Mouse (Mus musculus): ENCODE results near the gene Rap1gap. TPM values are rescaled to one million over a fixed set of nuclear protein-coding genes. Genes with fewer than 3 reads are reported as not detected.

The Rap1gap gene
- polyA plus RNA-seq, 1 experiment from 2014 or later, result 119 TPM

GRCm38 (mm10) chr4:137749680-137750079 is 85.2 kb downstream of the Rap1gap start:
- no peaks in the 10 kb centered on the region for H3K27me3 ChIP-seq (replicated peaks; ENCODE audit: control insufficient read depth, insufficient read depth, low read length)
- H3K9me3 ChIP-seq (ENCODE audit: control insufficient read depth, low read length), result no peaks in the 10 kb centered on the region
- no peaks in the 10 kb centered on the region for H3K36me3 ChIP-seq (ENCODE audit: control insufficient read depth, insufficient read depth, low read length)
- no peak for ATAC-seq
- no peak overlapping the region for H3K4me3 ChIP-seq (ENCODE audit: low read length)
- WGBS, result 76% methylated on average over 9 of the region's 9 CpGs
- no peaks in the 10 kb centered on the region for H3K4me1 ChIP-seq (ENCODE audit: control insufficient read depth, insufficient read depth, low read depth, low read length)
- H3K9ac ChIP-seq (ENCODE audit: low read depth, low read length), result no peak overlapping the region
- H3K27ac ChIP-seq (ENCODE audit: low read depth, low read length), result no peak overlapping the region
- no peak overlapping the region for H3K4me2 ChIP-seq (ENCODE audit: low read length)

- no peaks in the 10 kb centered on the region for H3K36me3 ChIP-seq (ENCODE audit: control insufficient read depth, insufficient read depth, low read length)
- no peaks in the 10 kb centered on the region for H3K27me3 ChIP-seq (replicated peaks; ENCODE audit: control insufficient read depth, insufficient read depth, low read length)
- no peak for ATAC-seq
- 77% methylated on average over 9 of the region's 9 CpGs for WGBS
- H3K4me1 ChIP-seq (ENCODE audit: control insufficient read depth, insufficient read depth, low read depth, low read length), result no peaks in the 10 kb centered on the region
- H3K9me3 ChIP-seq (ENCODE audit: control insufficient read depth, low read length), result no peaks in the 10 kb centered on the region
- no peak overlapping the region for H3K4me2 ChIP-seq (ENCODE audit: low read length)
- no peak overlapping the region for H3K4me3 ChIP-seq (ENCODE audit: low read length)
- H3K9ac ChIP-seq (ENCODE audit: low read depth, low read length), result no peak overlapping the region
- H3K27ac ChIP-seq (ENCODE audit: low read depth, low read length), result no peak overlapping the region
Measured at GRCm38 (mm10) chr4:137750121-137750520, 85.6 kb downstream of the Rap1gap start.

- Histone ChIP-seq H3K27ac (ENCODE audit: low read depth, low read length) (no peak overlapping the region), H3K4me3 (ENCODE audit: low read length) (no peak overlapping the region), H3K36me3 (ENCODE audit: control insufficient read depth, insufficient read depth, low read length) (no peaks in the 10 kb centered on the region), H3K27me3 (replicated peaks; ENCODE audit: control insufficient read depth, insufficient read depth, low read length) (no peaks in the 10 kb centered on the region), H3K4me2 (ENCODE audit: low read length) (no peak overlapping the region), H3K4me1 (ENCODE audit: control insufficient read depth, insufficient read depth, low read depth, low read length) (no peaks in the 10 kb centered on the region), H3K9ac (ENCODE audit: low read depth, low read length) (no peak overlapping the region), H3K9me3 (ENCODE audit: control insufficient read depth, low read length) (no peaks in the 10 kb centered on the region)
- WGBS, result 79% methylated on average over 8 of the region's 8 CpGs
- ATAC-seq, result no peak
Measured at GRCm38 (mm10) chr4:137751310-137751709, 86.8 kb downstream of the Rap1gap start.

- no peaks in the 10 kb centered on the region for H3K27me3 ChIP-seq (replicated peaks; ENCODE audit: control insufficient read depth, insufficient read depth, low read length)
- no peaks in the 10 kb centered on the region for H3K36me3 ChIP-seq (ENCODE audit: control insufficient read depth, insufficient read depth, low read length)
- no peaks in the 10 kb centered on the region for H3K9me3 ChIP-seq (ENCODE audit: control insufficient read depth, low read length)
- no peak overlapping the region for H3K27ac ChIP-seq (ENCODE audit: low read depth, low read length)
- no peak overlapping the region for H3K4me3 ChIP-seq (ENCODE audit: low read length)
- ATAC-seq, result no peak
- no peak overlapping the region for H3K9ac ChIP-seq (ENCODE audit: low read depth, low read length)
- WGBS, result 69% methylated on average over 9 of the region's 9 CpGs
- H3K4me2 ChIP-seq (ENCODE audit: low read length), result no peak overlapping the region
- H3K4me1 ChIP-seq (ENCODE audit: control insufficient read depth, insufficient read depth, low read depth, low read length), result no peaks in the 10 kb centered on the region
Measured at GRCm38 (mm10) chr4:137751717-137752116, 87.2 kb downstream of the Rap1gap start.

GRCm38 (mm10) chr4:137752471-137752870 is 87.9 kb downstream of the Rap1gap start:
- WGBS, result 84% methylated on average over 15 of the region's 15 CpGs
- H3K4me1 ChIP-seq (ENCODE audit: control insufficient read depth, insufficient read depth, low read depth, low read length), result no peaks in the 10 kb centered on the region
- H3K4me2 ChIP-seq (ENCODE audit: low read length), result no peak overlapping the region
- no peak for ATAC-seq
- H3K9ac ChIP-seq (ENCODE audit: low read depth, low read length), result no peak overlapping the region
- no peaks in the 10 kb centered on the region for H3K36me3 ChIP-seq (ENCODE audit: control insufficient read depth, insufficient read depth, low read length)
- H3K4me3 ChIP-seq (ENCODE audit: low read length), result no peak overlapping the region
- no peaks in the 10 kb centered on the region for H3K27me3 ChIP-seq (replicated peaks; ENCODE audit: control insufficient read depth, insufficient read depth, low read length)
- H3K27ac ChIP-seq (ENCODE audit: low read depth, low read length), result no peak overlapping the region
- H3K9me3 ChIP-seq (ENCODE audit: control insufficient read depth, low read length), result no peaks in the 10 kb centered on the region

- ATAC-seq, result no peak
- Histone ChIP-seq H3K27me3 (replicated peaks; ENCODE audit: control insufficient read depth, insufficient read depth, low read length) (no peaks in the 10 kb centered on the region), H3K4me2 (ENCODE audit: low read length) (no peak overlapping the region), H3K27ac (ENCODE audit: low read depth, low read length) (no peak overlapping the region), H3K9ac (ENCODE audit: low read depth, low read length) (no peak overlapping the region), H3K4me1 (ENCODE audit: control insufficient read depth, insufficient read depth, low read depth, low read length) (no peaks in the 10 kb centered on the region), H3K4me3 (ENCODE audit: low read length) (no peak overlapping the region), H3K9me3 (ENCODE audit: control insufficient read depth, low read length) (no peaks in the 10 kb centered on the region), H3K36me3 (ENCODE audit: control insufficient read depth, insufficient read depth, low read length) (no peaks in the 10 kb centered on the region)
- WGBS, result 78% methylated on average over 7 of the region's 7 CpGs
Measured at GRCm38 (mm10) chr4:137753199-137753598, 88.7 kb downstream of the Rap1gap start.

- Histone ChIP-seq H3K27ac (ENCODE audit: low read depth, low read length) (no peak overlapping the region), H3K4me3 (ENCODE audit: low read length) (no peak overlapping the region), H3K27me3 (replicated peaks; ENCODE audit: control insufficient read depth, insufficient read depth, low read length) (no peaks in the 10 kb centered on the region), H3K4me1 (ENCODE audit: control insufficient read depth, insufficient read depth, low read depth, low read length) (no peaks in the 10 kb centered on the region), H3K4me2 (ENCODE audit: low read length) (no peak overlapping the region), H3K9me3 (ENCODE audit: control insufficient read depth, low read length) (no peaks in the 10 kb centered on the region), H3K9ac (ENCODE audit: low read depth, low read length) (no peak overlapping the region), H3K36me3 (ENCODE audit: control insufficient read depth, insufficient read depth, low read length) (no peaks in the 10 kb centered on the region)
- 64% methylated on average over 2 of the region's 2 CpGs for WGBS
- no peak for ATAC-seq
Measured at GRCm38 (mm10) chr4:137754446-137754845, 89.9 kb downstream of the Rap1gap start.

- H3K4me1 ChIP-seq (ENCODE audit: control insufficient read depth, insufficient read depth, low read depth, low read length), result peaks cover 9% of the 10 kb centered on the region
- ATAC-seq, result no peak
- H3K4me3 ChIP-seq (ENCODE audit: low read length), result no peak overlapping the region
- H3K27ac ChIP-seq (ENCODE audit: low read depth, low read length), result no peak overlapping the region
- H3K9ac ChIP-seq (ENCODE audit: low read depth, low read length), result no peak overlapping the region
- H3K27me3 ChIP-seq (replicated peaks; ENCODE audit: control insufficient read depth, insufficient read depth, low read length), result no peaks in the 10 kb centered on the region
- no peak overlapping the region for H3K4me2 ChIP-seq (ENCODE audit: low read length)
- no peaks in the 10 kb centered on the region for H3K36me3 ChIP-seq (ENCODE audit: control insufficient read depth, insufficient read depth, low read length)
- WGBS, result 73% methylated on average over 9 of the region's 9 CpGs
- H3K9me3 ChIP-seq (ENCODE audit: control insufficient read depth, low read length), result no peaks in the 10 kb centered on the region
Measured at GRCm38 (mm10) chr4:137762886-137763285, 98.4 kb downstream of the Rap1gap start.

GRCm38 (mm10) chr4:137763920-137764495 is 99.5 kb downstream of the Rap1gap start:
- no peak overlapping the region for H3K4me2 ChIP-seq (ENCODE audit: low read length)
- peaks cover 9% of the 10 kb centered on the region for H3K4me1 ChIP-seq (ENCODE audit: control insufficient read depth, insufficient read depth, low read depth, low read length)
- no peak overlapping the region for H3K9ac ChIP-seq (ENCODE audit: low read depth, low read length)
- no peaks in the 10 kb centered on the region for H3K27me3 ChIP-seq (replicated peaks; ENCODE audit: control insufficient read depth, insufficient read depth, low read length)
- H3K9me3 ChIP-seq (ENCODE audit: control insufficient read depth, low read length), result no peaks in the 10 kb centered on the region
- H3K27ac ChIP-seq (ENCODE audit: low read depth, low read length), result 0 out of 2 replicates have a peak overlapping the region, but pooled peaks have one; percentile 20
- H3K4me3 ChIP-seq (ENCODE audit: low read length), result no peak overlapping the region
- no peaks in the 10 kb centered on the region for H3K36me3 ChIP-seq (ENCODE audit: control insufficient read depth, insufficient read depth, low read length)
- WGBS, result 70% methylated on average over 8 of the region's 8 CpGs
- ATAC-seq, result no peak

GRCm38 (mm10) chr4:137764621-137765020 is 100.1 kb downstream of the Rap1gap start:
- H3K36me3 ChIP-seq (ENCODE audit: control insufficient read depth, insufficient read depth, low read length), result no peaks in the 10 kb centered on the region
- 48% methylated on average over 3 of the region's 3 CpGs for WGBS
- no peaks in the 10 kb centered on the region for H3K27me3 ChIP-seq (replicated peaks; ENCODE audit: control insufficient read depth, insufficient read depth, low read length)
- H3K4me2 ChIP-seq (ENCODE audit: low read length), result no peak overlapping the region
- H3K27ac ChIP-seq (ENCODE audit: low read depth, low read length), result 0 out of 2 replicates have a peak overlapping the region, but pooled peaks have one; percentile 20
- no peak overlapping the region for H3K9ac ChIP-seq (ENCODE audit: low read depth, low read length)
- H3K4me1 ChIP-seq (ENCODE audit: control insufficient read depth, insufficient read depth, low read depth, low read length), result peaks cover 9% of the 10 kb centered on the region
- no peak for ATAC-seq
- no peak overlapping the region for H3K4me3 ChIP-seq (ENCODE audit: low read length)
- H3K9me3 ChIP-seq (ENCODE audit: control insufficient read depth, low read length), result no peaks in the 10 kb centered on the region
